Mouse (Mus musculus) heart, embryonic 15.5 days (tissue): ENCODE measurements around the gene Fam222a. TPM values are rescaled to one million over a fixed set of nuclear protein-coding genes. Genes with fewer than 3 reads are reported as not detected.

Experiments
- ATAC-seq: fragments of 200-750 bp; cut with Nextera tagmentation; replicated peaks from 2 replicates; pipeline ENCODE4 v1.8.0; 2017; ENCODE audit warnings: low read depth, moderate TSS enrichment; ENCODE audit not compliant: insufficient number of reproducible peaks, insufficient read depth, low FRiP score
- H3K27ac ChIP-seq: fragments of 300-500 bp; sonication (generic); 2 replicates; pipeline ENCODE4 v1.5.1; 2015; ENCODE audit warnings: mild to moderate bottlenecking, inconsistent platforms
- H3K27me3 ChIP-seq: fragments of 300-500 bp; sonication (generic); 2 replicates; pipeline ENCODE4 v1.6.1; 2015; ENCODE audit warnings: inconsistent platforms
- H3K36me3 ChIP-seq: fragments of 300-500 bp; sonication (generic); 2 replicates; pipeline ENCODE4 v1.6.1; 2015; ENCODE audit warnings: mild to moderate bottlenecking, inconsistent platforms
- H3K4me1 ChIP-seq: fragments of 300-500 bp; sonication (generic); replicated peaks from 2 replicates; pipeline ENCODE4 v1.6.1; 2015; ENCODE audit warnings: inconsistent platforms
- H3K4me2 ChIP-seq: fragments of 300-500 bp; sonication (generic); 2 replicates; pipeline ENCODE4 v1.6.1; 2015; ENCODE audit warnings: inconsistent platforms, mild to moderate bottlenecking, moderate library complexity
- H3K4me3 ChIP-seq: fragments of 300-500 bp; sonication (generic); 2 replicates; pipeline ENCODE4 v1.5.1; 2015; ENCODE audit warnings: mild to moderate bottlenecking, inconsistent platforms
- H3K9ac ChIP-seq: fragments of 300-500 bp; sonication (generic); 2 replicates; pipeline ENCODE4 v1.6.1; 2015; ENCODE audit warnings: mild to moderate bottlenecking, inconsistent platforms
- H3K9me3 ChIP-seq: fragments of 300-500 bp; sonication (generic); replicated peaks from 2 replicates; pipeline ENCODE4 v1.6.1; 2016; ENCODE audit warnings: inconsistent platforms
- WGBS: fragments of 180-500 bp; shearing (Covaris S2); methylation state at CpG from one replicate; pipeline ENCODE4 v1.1.7; 2015; ENCODE audit warnings: mixed read lengths; 5-methylcytosine and 5-hydroxymethylcytosine counted together
- polyA plus RNA-seq: library from polyadenylated mRNA; unstranded; fragments of >200 nt; fragmentation: Nextera tagmentation; extraction: Ambion mirVana; gene quantifications from 2 replicates; pipeline ENCODE4 v1.2.1, GENCODE M21; 2015

Fam222a gene
- polyA plus RNA-seq, 1 experiment from 2014 or later = 0.74 TPM

- H3K27me3 ChIP-seq = peaks cover 41% of the 10 kb centered on the region
- no peak overlapping the region for H3K4me2 ChIP-seq
- no peak for ATAC-seq
- H3K27ac ChIP-seq = no peak overlapping the region
- H3K4me1 ChIP-seq = peaks cover 49% of the 10 kb centered on the region
- H3K9ac ChIP-seq = no peak overlapping the region
- H3K36me3 ChIP-seq = no peaks in the 10 kb centered on the region
- no peaks in the 10 kb centered on the region for H3K9me3 ChIP-seq
- 46% methylated on average over 12 of the region's 12 CpGs for WGBS
- H3K4me3 ChIP-seq = no peak overlapping the region
Observed at GRCm38 (mm10) chr5:114573920-114574628, 6.3 kb downstream of the Fam222a start.

GRCm38 (mm10) chr5:114575010-114575409 lies 7.2 kb downstream of the Fam222a start:
- Histone ChIP-seq H3K9ac (no peak overlapping the region), H3K27me3 (peaks cover 36% of the 10 kb centered on the region), H3K36me3 (no peaks in the 10 kb centered on the region), H3K4me1 (peaks cover 40% of the 10 kb centered on the region), H3K4me2 (0 out of 2 replicates have a peak overlapping the region, but pooled peaks have one; percentile 11), H3K4me3 (no peak overlapping the region), H3K27ac (peak overlapping the region; percentile 10; the same call in 1 of the 2 replicates), H3K9me3 (no peaks in the 10 kb centered on the region)
- ATAC-seq = no peak
- WGBS = 40% methylated on average over 11 of the region's 11 CpGs

GRCm38 (mm10) chr5:114575530-114575929 lies 7.7 kb downstream of the Fam222a start:
- no peak overlapping the region for H3K4me3 ChIP-seq
- 0 out of 2 replicates have a peak overlapping the region, but pooled peaks have one; percentile 11 for H3K4me2 ChIP-seq
- no peaks in the 10 kb centered on the region for H3K36me3 ChIP-seq
- H3K27ac ChIP-seq = 0 out of 2 replicates have a peak overlapping the region, but pooled peaks have one; percentile 10
- H3K9me3 ChIP-seq = no peaks in the 10 kb centered on the region
- peaks cover 32% of the 10 kb centered on the region for H3K27me3 ChIP-seq
- peaks cover 37% of the 10 kb centered on the region for H3K4me1 ChIP-seq
- H3K9ac ChIP-seq = no peak overlapping the region
- ATAC-seq = no peak
- 72% methylated on average over 7 of the region's 7 CpGs for WGBS

- Histone ChIP-seq H3K9ac (no peak overlapping the region), H3K27ac (no peak overlapping the region), H3K27me3 (peaks cover 26% of the 10 kb centered on the region), H3K4me2 (no peak overlapping the region), H3K36me3 (no peaks in the 10 kb centered on the region), H3K9me3 (no peaks in the 10 kb centered on the region), H3K4me3 (no peak overlapping the region), H3K4me1 (peaks cover 31% of the 10 kb centered on the region)
- WGBS = 88% methylated on average over 16 of the region's 16 CpGs
- ATAC-seq = no peak
Observed at GRCm38 (mm10) chr5:114575986-114576605, 8.3 kb downstream of the Fam222a start.

GRCm38 (mm10) chr5:114578361-114578760 lies 10.5 kb downstream of the Fam222a start:
- Histone ChIP-seq H3K9me3 (no peaks in the 10 kb centered on the region), H3K4me1 (peaks cover 23% of the 10 kb centered on the region), H3K4me2 (no peak overlapping the region), H3K27ac (no peak overlapping the region), H3K27me3 (peaks cover 5% of the 10 kb centered on the region; the same call in 1 of the 2 replicates), H3K36me3 (no peaks in the 10 kb centered on the region), H3K4me3 (no peak overlapping the region), H3K9ac (no peak overlapping the region)
- 69% methylated on average over 20 of the region's 20 CpGs for WGBS
- ATAC-seq = no peak

DNA sequence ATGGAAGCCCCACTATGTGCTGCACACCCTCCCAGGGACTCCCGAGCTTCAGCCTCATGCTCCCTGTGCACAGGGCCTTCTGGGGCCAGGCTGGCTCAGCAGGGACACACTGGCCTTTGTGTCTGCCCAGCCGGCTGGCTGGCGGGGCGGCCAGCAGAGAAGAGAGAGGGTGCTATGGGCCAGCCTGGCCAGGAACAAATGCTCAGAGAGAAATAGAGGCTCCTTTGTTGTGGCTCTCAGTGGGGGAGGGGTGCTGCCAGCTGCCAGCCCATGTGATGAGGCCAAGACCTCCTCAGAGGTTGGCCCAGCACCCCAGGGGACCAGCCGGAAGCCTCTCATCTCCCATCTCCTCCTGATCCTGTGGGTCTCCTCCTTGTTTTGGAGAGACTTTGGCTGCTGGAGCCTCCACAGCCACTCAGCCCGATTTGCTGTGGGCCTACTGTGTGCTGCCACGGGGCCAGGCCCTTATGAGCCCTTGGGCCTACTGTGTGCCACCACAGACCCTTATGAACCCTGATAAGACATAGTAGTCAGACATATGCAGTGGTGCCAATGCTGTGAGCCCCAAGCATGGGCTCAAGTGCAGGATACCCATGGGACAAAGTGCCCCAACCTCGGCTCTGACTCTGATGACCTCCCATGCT lies 12.0 kb downstream of the Fam222a start:
- Histone ChIP-seq H3K9me3 (no peaks in the 10 kb centered on the region), H3K9ac (no peak overlapping the region), H3K4me1 (peaks cover 10% of the 10 kb centered on the region), H3K4me3 (no peak overlapping the region), H3K36me3 (no peaks in the 10 kb centered on the region), H3K27ac (no peak overlapping the region), H3K4me2 (no peak overlapping the region), H3K27me3 (peaks cover 7% of the 10 kb centered on the region)
- ATAC-seq = no peak
- 65% methylated on average over 8 of the region's 8 CpGs for WGBS

- no peaks in the 10 kb centered on the region for H3K4me1 ChIP-seq
- no peak overlapping the region for H3K4me3 ChIP-seq
- H3K36me3 ChIP-seq = no peaks in the 10 kb centered on the region
- no peak overlapping the region for H3K4me2 ChIP-seq
- no peak for ATAC-seq
- H3K27me3 ChIP-seq = peaks cover 14% of the 10 kb centered on the region
- WGBS = 82% methylated on average over 12 of the region's 12 CpGs
- H3K9me3 ChIP-seq = no peaks in the 10 kb centered on the region
- H3K27ac ChIP-seq = no peak overlapping the region
- no peak overlapping the region for H3K9ac ChIP-seq
Observed at GRCm38 (mm10) chr5:114581486-114581885, 13.7 kb downstream of the Fam222a start.

DNA sequence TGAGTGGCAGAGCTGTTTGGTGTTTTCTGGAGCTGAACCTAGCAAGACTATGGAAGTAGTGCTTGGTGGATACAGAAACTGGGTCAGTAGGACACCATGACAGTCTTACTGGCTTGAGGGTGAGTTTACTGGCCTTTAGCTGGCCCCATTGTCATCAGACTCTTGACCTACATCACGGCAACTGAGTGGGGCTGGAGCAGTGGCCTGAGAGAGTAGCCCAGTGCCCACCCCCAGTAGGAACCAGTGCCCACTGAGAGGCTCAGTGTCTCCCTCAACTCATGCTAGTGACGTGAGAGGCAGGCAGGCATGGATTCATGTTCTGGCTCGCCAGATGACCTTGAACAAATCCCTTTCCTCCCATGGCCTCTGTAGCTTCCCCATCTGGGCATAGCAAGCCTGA lies 15.2 kb downstream of the Fam222a start:
- Histone ChIP-seq H3K27ac (no peak overlapping the region), H3K4me3 (no peak overlapping the region), H3K36me3 (no peaks in the 10 kb centered on the region), H3K27me3 (peaks cover 19% of the 10 kb centered on the region), H3K4me2 (no peak overlapping the region), H3K9me3 (no peaks in the 10 kb centered on the region), H3K4me1 (no peaks in the 10 kb centered on the region), H3K9ac (no peak overlapping the region)
- WGBS = 75% methylated on average over 3 of the region's 3 CpGs
- ATAC-seq = no peak

- no peak overlapping the region for H3K27ac ChIP-seq
- no peak overlapping the region for H3K4me2 ChIP-seq
- H3K9me3 ChIP-seq = no peaks in the 10 kb centered on the region
- no peak overlapping the region for H3K9ac ChIP-seq
- WGBS = 65% methylated on average over 12 of the region's 12 CpGs
- peaks cover 22% of the 10 kb centered on the region for H3K27me3 ChIP-seq
- H3K4me1 ChIP-seq = no peaks in the 10 kb centered on the region
- H3K36me3 ChIP-seq = no peaks in the 10 kb centered on the region
- no peak overlapping the region for H3K4me3 ChIP-seq
- no peak for ATAC-seq
Observed at GRCm38 (mm10) chr5:114583490-114584175, 15.8 kb downstream of the Fam222a start.

- Histone ChIP-seq H3K27me3 (peaks cover 25% of the 10 kb centered on the region), H3K36me3 (no peaks in the 10 kb centered on the region), H3K27ac (no peak overlapping the region), H3K4me2 (no peak overlapping the region), H3K9me3 (no peaks in the 10 kb centered on the region), H3K9ac (no peak overlapping the region), H3K4me3 (no peak overlapping the region), H3K4me1 (no peaks in the 10 kb centered on the region)
- ATAC-seq = no peak
- 68% methylated on average over 14 of the region's 14 CpGs for WGBS
Observed at GRCm38 (mm10) chr5:114584293-114585104, 16.7 kb downstream of the Fam222a start.
